Mouse (Mus musculus) liver, adult 2 months (tissue): ENCODE data around the gene Gm20388.

Experiments used
- CTCF ChIP-seq: fragments of 200-500 bp; IDR thresholded peaks from 2 replicates; pipeline ENCODE4 v1.5.1; 2011; ENCODE audit warnings: low read depth, low read length, control low read depth
- POLR2A ChIP-seq: fragments of 200-500 bp; IDR thresholded peaks from 2 replicates; pipeline ENCODE4 v1.6.1; 2011; ENCODE audit warnings: low read length, control low read depth; ENCODE audit not compliant: insufficient read depth; ENCODE audit errors: extremely low read depth

DNA sequence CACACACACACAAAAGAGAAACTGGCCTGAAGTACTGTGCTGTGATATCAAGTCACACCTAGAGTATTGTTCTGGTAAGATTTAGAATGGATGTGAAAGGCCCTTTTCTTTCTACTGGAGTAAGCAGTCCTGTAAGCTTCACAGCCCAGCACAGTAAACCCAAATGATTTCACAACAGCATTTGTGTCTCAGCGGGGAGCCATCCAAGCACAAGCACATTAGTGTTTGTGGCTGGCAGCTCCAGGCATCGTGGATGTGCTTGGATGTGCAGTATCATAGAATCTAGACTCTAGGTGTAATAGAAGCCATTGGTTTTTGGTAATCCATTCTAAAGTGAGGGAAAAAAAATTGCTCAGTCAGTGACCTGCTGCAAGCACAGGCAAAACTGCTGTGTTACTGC, 28.7 kb downstream of the Gm20388 start:
- no peak for TF ChIP-seq CTCF
- no peak for TF ChIP-seq POLR2A
